Mouse (Mus musculus) megakaryocyte progenitor cell, adult 5-6 weeks (primary cell): ENCODE data around the gene Yjefn3. TPM values are rescaled to one million over a fixed set of nuclear protein-coding genes. Genes with fewer than 3 reads are reported as not detected.

Experiments
- ATAC-seq: replicated peaks from 2 replicates; pipeline ENCODE4 v1.8.0; 2016; ENCODE audit warnings: mild to moderate bottlenecking, moderate TSS enrichment, inconsistent platforms; ENCODE audit not compliant: poor library complexity
- total RNA-seq, 2 experiments: library from RNA; stranded (forward) in 1 of 2; stranded (reverse) in 1 of 2; fragments of 157-497, 149-512 nt in 1 of 2; fragments of 200-1000 nt in 1 of 2; gene quantifications; 2 replicates each; pipeline versions ENCODE4 v1.2.3 to v1.2.4; 2015 to 2017

The Yjefn3 gene
- total RNA-seq, 2 experiments from 2014 or later, result not detected

DNA sequence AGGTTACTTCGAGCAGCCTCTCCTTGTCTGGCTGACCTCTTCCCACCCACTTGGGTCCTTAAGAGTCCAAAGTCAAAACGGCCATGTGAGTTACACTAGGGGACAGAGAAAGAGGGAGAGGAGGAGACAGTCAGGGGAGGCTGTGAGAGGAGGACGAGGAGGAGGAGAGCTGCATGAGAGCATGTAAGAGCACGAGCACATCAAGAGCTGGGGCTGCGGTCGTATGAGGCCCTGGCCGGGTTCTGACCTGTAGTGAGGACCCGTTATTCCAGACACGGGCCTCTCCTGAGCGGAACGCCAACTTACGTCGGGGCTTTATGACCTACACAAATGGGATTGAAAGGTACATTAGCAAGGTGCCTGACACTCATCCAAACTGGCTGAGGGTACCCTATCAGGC is 9.4 kb upstream of the Yjefn3 start:
- no peak for ATAC-seq

DNA sequence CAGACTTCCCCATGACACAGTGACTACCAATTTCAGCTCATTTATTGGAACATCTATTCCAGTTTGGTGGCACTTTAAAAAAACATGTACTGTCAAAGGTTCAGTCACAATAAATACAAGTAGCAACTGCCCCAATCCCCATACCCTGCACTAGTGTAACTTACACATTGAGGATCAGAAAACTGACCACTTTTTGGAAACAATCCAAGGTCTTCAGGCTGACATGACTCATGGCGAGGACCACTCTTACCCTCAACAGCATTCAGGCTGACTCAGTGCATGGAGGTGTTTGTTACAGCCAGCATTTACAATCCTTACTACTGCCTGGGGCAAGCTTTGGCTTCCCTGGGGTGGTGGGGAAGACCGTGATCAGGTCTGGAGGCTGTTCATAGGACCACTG is 4.6 kb upstream of the Yjefn3 start:
- ATAC-seq, result no peak

GRCm38 (mm10) chr8:69906260-69906659 is 3.7 kb upstream of the Yjefn3 start:
- ATAC-seq, result no peak

DNA sequence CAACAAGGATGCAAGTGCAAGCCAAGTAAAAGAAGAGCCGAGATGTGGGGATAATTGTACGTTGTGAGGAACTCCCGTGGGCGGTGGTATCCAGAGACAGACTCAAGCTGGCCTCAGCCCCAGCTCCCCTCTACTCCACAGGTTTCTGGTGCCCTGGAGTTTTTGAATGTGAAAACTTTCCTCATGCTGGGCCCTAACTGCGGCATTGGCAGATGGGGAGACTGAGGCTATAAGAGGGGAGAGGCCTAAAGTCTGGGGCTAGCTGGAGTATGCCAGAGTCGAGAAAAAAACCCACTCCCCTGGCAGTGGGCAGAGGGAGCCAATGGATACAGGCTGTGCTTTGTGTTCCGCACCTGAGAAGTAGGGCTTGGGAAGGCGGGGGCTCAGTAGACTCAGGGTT is 1.6 kb upstream of the Yjefn3 start:
- ATAC-seq, result no peak

- peak; percentile 59 for ATAC-seq
These were observed 591 bp upstream of the Yjefn3 start for GRCm38 (mm10) chr8:69903063-69903542.

GRCm38 (mm10) chr8:69901484-69902162 is 889 bp downstream of the Yjefn3 start:
- ATAC-seq, result peak; percentile 79

DNA sequence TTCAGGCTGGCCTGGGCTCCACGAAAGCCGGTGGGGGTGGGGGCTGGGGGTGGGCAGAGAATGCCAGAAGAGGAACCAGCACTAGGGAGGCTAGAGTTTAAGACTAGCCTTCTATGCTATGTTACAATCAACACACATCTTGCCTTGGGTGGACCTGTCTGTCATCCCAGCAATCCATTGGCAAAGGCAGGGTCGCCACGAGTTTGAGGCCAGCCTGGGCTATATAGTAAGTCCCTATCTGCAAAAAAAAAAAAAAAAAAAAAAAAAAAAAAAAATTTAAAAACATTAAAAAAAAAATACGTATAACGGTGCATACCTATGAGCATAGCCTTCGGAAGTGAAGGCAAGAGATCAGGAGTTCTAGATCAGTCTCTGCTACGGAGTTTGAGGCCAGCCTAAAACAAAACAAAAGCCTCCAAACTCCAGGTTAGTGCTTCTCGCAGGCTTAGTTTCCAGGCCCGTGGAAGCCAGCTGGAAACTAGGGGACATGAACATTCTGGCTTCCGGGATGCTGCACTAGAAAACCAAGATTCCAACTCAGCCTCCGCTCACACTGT is 1.5 kb downstream of the Yjefn3 start:
- no peak for ATAC-seq

- no peak for ATAC-seq
These were observed 2.6 kb downstream of the Yjefn3 start for GRCm38 (mm10) chr8:69899876-69900275.

DNA sequence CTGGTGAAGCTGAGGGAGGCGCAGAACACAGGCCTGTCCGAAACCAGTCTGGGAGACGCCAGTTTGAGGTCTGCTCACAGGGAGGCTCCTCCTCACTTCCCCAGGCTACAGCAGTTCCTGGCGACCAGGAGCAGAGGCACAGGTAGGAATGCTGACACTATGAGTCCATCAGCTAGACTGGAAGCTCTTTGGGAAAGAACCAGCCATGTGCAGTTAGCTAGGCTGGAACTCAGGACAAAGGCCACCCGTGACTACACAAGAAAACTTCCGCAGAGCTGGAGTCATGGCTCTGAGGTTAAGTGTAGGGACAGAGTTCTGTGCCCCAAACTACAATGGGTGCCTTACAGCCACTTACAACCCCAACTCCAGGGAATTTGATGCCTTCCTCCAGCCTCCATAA is 4.7 kb downstream of the Yjefn3 start:
- ATAC-seq, result no peak

GRCm38 (mm10) chr8:69895772-69896451 is 6.6 kb downstream of the Yjefn3 start:
- no peak for ATAC-seq

- ATAC-seq, result no peak
These were observed 7.6 kb downstream of the Yjefn3 start for GRCm38 (mm10) chr8:69894836-69895332.

- peak; percentile 72 for ATAC-seq
These were observed 8.6 kb downstream of the Yjefn3 start for GRCm38 (mm10) chr8:69893863-69894262.

GRCm38 (mm10) chr8:69890813-69891241 is 11.7 kb downstream of the Yjefn3 start:
- ATAC-seq, result peak; percentile 46

GRCm38 (mm10) chr8:69888902-69889301 is 13.6 kb downstream of the Yjefn3 start:
- ATAC-seq, result no peak

DNA sequence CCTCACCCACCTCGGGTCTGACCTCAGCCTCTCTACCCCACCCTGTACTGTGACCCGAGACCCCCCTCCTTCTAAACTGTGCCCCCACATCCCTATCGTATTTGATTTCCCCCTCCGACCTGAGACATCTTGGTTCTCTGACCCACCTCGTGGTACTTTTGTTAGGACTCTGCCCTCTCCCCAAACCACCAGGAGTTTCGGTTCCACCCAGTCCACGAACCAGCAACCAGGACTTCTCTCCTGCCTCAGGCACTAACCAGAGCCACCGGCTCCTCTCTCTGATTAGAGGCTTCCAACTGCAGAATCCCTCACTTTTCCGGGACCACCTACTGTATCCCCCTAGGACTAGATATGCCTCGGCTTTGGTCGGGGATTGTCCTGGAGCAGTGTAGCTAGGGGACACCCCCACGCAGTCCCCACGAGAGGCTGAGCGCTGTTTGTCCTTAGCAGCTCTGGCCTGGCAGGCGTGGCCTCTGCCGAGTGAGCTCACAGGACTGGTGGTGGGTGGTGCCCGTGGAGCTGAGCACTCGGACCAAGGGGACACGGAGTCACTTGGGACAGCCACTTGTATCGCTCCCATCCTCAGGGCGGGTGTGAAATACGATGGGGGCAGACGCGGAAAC is 14.2 kb downstream of the Yjefn3 start:
- ATAC-seq, result no peak

DNA sequence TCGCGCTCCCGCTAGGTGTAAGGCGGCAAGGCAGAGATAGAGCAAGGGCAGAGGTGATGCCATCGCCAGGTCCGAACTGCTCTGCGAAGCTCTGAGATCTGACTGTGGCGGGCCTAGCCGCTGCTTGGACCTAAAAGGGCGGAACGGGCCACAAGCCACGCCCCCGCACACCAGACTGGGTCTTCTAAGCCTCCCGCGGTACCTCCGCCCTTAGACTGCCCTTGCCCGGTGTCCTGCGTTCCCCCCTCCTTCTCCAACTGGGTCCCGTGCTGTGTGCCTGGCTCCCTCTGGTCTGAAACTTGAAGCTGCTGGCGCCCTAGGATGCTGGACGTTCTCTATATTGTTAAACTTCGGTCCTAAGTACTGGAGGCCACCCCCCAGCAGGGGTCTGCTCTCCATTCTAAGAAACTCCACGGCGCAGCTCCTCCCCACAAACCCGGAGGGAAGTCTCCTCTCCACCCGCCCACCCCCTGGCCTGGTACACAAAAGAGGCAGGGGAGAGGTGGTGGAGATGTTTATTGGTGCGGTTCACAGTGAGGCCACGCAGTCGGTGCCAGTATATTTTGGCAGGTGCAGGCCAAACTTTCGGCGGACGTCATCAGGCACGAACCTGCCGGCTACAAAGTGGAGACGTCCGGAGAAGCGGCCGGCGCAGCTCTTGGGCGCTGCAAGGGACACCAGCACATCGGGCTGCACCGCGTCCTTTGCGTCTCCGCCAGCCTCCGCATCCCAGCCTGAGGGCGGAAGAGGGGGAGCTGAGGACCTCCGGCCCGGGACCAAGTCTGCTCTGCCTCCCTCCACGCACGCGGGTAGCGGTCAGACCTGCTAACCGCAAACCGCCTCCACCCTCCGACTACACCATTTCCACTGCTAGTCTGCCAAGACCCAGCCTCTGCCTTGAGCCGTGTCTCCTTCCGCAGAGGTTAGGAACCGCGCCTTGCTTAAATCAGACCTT is 14.9 kb downstream of the Yjefn3 start, which contains the start of gene Cilp2:
Gene Cilp2 (minus strand): TSS at position 399 of the 955 bp plus-strand sequence.
- ATAC-seq, result peak; percentile 20; the same call in 1 of the 2 replicates

- ATAC-seq, result no peak
These were observed 18.4 kb downstream of the Yjefn3 start for GRCm38 (mm10) chr8:69884141-69884540.

GRCm38 (mm10) chr8:69882833-69883600 is 19.5 kb downstream of the Yjefn3 start:
- ATAC-seq, result no peak

DNA sequence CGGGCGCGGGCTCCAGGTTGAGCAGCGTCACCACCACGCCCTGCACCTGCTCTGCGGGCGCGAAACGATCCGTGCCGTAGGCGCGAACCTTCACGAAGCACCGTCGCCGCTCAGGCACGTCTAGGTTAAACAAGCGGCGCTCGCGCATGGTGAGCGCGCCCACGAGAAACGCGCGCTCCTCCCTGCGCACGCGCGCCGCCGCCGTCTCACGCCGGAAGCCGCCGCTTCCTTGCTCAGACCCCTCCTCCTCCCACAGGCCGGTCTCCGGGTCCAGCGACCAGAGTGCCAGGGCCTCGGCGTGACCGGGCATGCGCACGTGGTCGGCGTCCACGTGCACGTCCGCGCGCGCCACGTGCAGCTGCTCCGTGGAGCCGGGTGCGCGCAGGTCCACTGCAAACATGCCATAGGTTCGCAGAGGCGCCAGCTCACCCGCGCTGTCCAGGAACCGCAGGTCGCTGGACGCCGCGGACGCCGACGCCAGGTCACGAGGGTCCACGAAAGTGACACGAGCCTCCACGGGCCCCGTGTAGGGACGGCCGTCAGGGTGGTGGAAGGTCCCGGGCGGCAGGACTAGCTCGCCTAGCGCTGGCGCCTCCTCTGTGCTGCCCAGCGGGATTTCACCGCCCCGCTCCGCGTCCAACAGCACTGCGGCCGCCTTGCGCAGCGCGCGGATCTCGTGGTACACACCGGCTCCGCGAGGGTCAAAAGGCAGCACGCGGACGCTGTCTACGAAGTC is 20.3 kb downstream of the Yjefn3 start:
- no peak for ATAC-seq
